Mouse (Mus musculus) fat pad, adult 2 months (tissue): ENCODE results near the gene Plekha1.
A peak's percentile ranks its signal among the peaks of the same experiment; 100 is the strongest.

Experiments used
- DNase-seq: peaks from one replicate; pipeline ENCODE4 v3.0.0-alpha.2; 2011; ENCODE audit warnings: low read depth, low spot score; ENCODE audit errors: extremely low read depth

Plekha1 gene

GRCm38 (mm10) chr7:130865613-130866591 lies at the start of gene Plekha1:
Plekha1 (plus strand) TSS chr7:130865756.
- DNase-seq, result peak; percentile 80

DNA sequence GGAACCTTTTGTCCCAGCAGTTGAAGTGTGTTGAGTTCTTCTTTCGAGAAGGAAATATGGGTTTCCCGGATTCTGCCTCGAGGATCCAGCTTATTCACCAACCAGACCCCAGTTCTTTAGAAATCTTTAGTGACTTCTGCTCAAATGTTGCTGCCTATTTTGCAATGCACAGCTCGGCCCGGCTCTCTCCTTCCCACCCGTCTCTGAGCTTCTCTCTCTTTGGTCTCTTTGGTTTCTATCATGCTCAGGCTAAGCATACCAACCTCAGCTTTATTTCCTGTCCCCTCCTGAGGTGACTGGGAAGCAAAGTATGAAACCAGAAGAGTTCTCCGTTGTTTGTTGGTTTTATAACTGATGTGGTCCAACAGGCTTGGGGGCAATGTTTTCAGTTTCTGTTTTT lies 49.3 kb upstream of the Plekha1 start:
- no peak for DNase-seq

- no peak for DNase-seq
Observed at GRCm38 (mm10) chr7:130818813-130819212, 46.7 kb upstream of the Plekha1 start.

- no peak for DNase-seq
Observed at GRCm38 (mm10) chr7:130819624-130820023, 45.9 kb upstream of the Plekha1 start.

- DNase-seq, result no peak
Observed at GRCm38 (mm10) chr7:130823992-130824391, 41.6 kb upstream of the Plekha1 start.

DNA sequence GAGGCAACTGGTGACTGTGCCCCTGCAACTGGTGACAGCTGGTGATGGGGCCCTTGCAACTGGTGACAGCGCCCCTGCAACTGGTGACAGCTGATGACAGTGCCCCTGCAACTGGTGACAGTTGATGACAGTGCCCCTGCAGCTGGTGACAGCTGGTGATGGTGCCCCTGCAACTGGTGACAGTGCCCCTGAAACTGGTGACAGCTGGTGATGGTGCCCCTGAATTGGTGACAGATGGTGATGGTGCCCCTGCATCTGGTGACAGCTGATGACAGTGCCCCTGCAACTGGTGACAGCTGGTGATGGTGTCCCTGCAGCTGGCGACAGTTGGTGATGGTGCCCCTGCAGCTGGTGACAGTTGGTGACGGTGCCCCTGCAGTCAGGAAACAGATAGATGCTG lies 39.2 kb upstream of the Plekha1 start:
- no peak for DNase-seq

DNA sequence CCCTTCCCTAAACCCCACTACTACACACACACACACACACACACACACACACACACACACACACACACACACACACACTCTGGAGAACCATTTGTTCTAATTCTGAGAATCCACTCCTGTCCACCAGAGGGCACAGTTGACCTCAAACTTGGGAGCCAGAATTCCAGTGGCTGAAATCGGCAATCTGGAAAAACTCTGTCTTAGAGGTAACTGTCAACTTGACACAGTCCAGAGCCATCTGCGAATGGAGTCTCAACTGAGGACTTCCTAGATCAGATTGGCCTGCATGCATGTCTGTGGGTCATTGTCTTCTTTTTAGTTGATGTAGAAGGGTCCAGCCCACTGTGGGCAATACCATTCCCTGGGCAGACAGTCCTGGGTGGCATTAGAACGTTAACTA lies 38.1 kb upstream of the Plekha1 start:
- DNase-seq, result no peak

- DNase-seq, result no peak
Observed at GRCm38 (mm10) chr7:130827844-130828403, 37.6 kb upstream of the Plekha1 start.

DNA sequence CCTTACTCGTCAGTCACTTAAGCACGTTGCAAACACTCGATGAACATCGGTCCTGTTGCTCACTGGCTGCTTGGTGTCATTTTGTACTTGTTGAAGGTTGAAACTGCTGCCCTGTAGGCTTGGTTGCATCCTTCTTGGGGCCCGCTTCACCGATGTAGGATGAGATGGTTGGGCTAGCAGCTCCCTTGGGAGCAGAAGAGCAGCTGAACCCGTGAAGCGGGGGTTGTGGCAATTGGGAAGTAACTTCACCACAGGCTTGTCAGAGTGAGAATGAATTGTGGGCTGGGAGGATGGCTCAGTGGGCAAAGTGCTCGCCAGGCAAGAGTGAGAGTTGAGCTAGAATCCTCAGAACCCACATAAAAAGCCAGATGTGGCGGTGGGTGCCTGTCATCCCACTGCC lies 37.1 kb upstream of the Plekha1 start:
- no peak for DNase-seq

DNA sequence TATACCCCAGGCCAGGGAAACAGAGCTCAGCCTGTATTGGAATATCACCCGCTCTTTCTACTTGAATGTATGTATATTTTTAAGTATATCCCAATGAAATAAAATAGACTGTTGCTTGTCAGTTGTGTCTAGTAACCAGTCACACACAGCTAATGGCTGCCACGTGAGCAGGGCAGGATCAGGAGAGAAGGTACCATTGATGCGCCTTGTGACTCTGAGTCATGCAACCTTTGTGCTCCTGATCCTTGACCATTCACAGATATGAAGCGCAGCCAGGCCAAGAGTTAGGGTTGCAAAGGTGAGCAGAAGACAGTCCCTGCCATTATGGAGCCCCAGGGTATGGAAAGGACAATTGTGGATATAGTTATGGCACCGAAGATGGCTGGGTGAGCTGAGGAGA lies 34.0 kb upstream of the Plekha1 start:
- no peak for DNase-seq

GRCm38 (mm10) chr7:130834299-130834698 lies 31.3 kb upstream of the Plekha1 start:
- DNase-seq, result no peak

- no peak for DNase-seq
Observed at GRCm38 (mm10) chr7:130834958-130835861, 30.3 kb upstream of the Plekha1 start.

DNA sequence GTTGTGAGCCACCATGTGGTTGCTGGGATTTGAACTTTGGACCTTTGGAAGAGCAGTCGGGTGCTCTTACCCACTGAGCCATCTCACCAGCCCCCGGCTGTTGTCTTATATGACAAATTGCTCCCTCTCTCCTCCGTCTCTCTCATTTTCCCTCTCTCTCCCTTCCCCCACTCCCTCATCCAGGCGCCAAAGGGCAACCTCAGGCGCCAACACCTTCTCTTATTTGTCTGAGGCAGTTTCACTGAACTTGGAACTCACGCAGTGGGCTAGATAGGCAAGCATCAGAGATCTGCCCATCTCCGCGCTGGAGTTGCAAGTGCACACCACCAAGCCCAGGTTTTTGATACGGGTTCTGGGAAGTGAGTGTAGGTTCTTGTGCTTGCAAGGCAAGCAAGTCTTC lies 29.5 kb upstream of the Plekha1 start:
- DNase-seq, result no peak

- no peak for DNase-seq
Observed at GRCm38 (mm10) chr7:130837941-130838657, 27.5 kb upstream of the Plekha1 start.

- no peak for DNase-seq
Observed at GRCm38 (mm10) chr7:130838658-130839025, 26.9 kb upstream of the Plekha1 start.

- no peak for DNase-seq
Observed at GRCm38 (mm10) chr7:130839380-130840100, 26.0 kb upstream of the Plekha1 start.

- no peak for DNase-seq
Observed at GRCm38 (mm10) chr7:130847164-130847718, 18.3 kb upstream of the Plekha1 start.

- no peak for DNase-seq
Observed at GRCm38 (mm10) chr7:130854684-130855292, 10.8 kb upstream of the Plekha1 start.

GRCm38 (mm10) chr7:130855681-130856080 lies 9.9 kb upstream of the Plekha1 start:
- DNase-seq, result no peak
